Mouse (Mus musculus): ENCODE data around the gene Nek8. TPM values are rescaled to one million over a fixed set of nuclear protein-coding genes. Genes with fewer than 3 reads are reported as not detected.

The Nek8 gene
- polyA plus RNA-seq, 1 experiment from 2014 or later = 11.5 TPM

DNA sequence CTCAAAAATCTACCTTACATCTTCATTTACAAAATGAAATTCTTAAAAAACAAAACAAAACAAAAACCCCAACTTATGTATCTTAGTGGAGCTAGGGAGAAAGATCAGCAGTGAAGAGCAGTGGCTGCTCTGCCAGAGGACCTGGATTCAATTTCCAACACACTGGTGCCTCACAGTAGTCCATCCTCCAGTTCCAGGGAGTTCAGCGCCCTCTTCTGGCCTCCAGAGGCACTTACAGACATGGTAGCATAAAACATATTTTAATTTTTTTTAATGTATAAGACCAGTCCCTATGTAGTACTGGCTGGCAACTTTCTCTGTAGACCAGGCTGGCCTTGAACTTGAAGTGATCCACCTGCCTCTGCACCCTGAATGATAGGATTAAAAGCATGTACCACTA, 25.3 kb downstream of the Nek8 start:
- no peak for ATAC-seq (ENCODE audit: insufficient number of reproducible peaks, insufficient read depth, low FRiP score, low read depth)
- H3K36me3 ChIP-seq (ENCODE audit: control insufficient read depth, insufficient read depth, low read length) = peaks cover 95% of the 10 kb centered on the region

DNA sequence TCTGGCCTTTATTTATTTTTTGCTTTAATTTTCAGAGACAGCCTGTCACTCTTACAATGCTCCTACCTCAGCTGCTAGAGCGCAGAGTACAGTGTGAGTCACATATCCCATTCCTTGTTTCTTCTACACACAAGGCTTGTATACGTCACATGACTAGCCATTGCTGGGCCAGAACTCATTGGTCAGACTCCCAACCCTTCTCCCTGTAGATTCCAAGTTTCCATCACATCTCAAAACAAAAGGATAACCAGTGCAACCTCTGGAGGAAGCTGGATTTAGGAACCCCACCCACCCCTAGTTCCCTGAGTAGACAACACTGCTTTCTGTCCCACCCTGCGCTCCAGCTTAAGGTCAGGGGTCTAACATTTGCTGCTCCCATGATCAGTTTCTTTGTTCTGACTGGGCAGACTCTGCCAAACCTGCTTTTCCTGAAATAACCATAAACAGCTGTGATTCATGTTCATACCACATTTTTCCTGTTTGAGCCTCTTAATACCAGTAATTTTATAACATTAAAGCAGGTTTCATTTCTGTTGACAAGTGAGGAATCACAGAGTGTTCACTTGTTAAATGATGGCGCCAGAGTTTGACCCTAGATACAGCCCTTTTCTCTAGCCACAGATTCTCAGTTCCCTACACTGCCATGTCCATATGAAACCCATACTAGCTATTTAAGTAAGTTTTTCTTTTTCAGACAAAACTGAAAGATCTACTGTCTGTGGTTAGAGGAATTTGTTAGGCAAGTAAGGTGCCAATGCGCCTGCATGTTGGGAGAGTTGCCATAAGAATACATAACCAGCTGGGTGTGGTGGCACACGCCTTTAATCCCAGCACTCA, 29.6 kb downstream of the Nek8 start:
- 92% methylated on average over 6 of the region's 6 CpGs for WGBS
- no peak for ATAC-seq (ENCODE audit: insufficient number of reproducible peaks, insufficient read depth, low FRiP score, low read depth)
- no peak overlapping the region for H3K4me2 ChIP-seq (ENCODE audit: low read length)
- H3K4me1 ChIP-seq (ENCODE audit: control insufficient read depth in 2 of 2, insufficient read depth in 2 of 2, low read length in 2 of 2) = peaks cover 0 to under 1% of the 10 kb centered on the region in 2 experiments; a peak in 1 of 4 replicates
- H3K9me3 ChIP-seq (ENCODE audit: control insufficient read depth, low read length) = no peaks in the 10 kb centered on the region
- H3K9ac ChIP-seq (ENCODE audit: low read length) = no peak overlapping the region
- H3K27ac ChIP-seq (replicated peaks in 1 of 2; ENCODE audit: control insufficient read depth in 1 of 2, insufficient read depth in 1 of 2, low read depth in 2 of 2, low read length in 2 of 2) = no peak overlapping the region
- no peak overlapping the region for H3K4me3 ChIP-seq (ENCODE audit: control insufficient read depth in 1 of 2, insufficient read depth in 1 of 2, low read depth in 1 of 2, low read length in 2 of 2)
- H3K36me3 ChIP-seq (ENCODE audit: control insufficient read depth, insufficient read depth, low read length) = peaks cover 87% of the 10 kb centered on the region
- no peaks in the 10 kb centered on the region for H3K27me3 ChIP-seq (ENCODE audit: control insufficient read depth, insufficient read depth, low read length)

More for the DNA sequence above, 25.3 kb downstream of the Nek8 start:
- WGBS = 29% methylated on average over 1 of the region's 1 CpGs
- Histone ChIP-seq H3K9ac (ENCODE audit: low read length) (no peak overlapping the region), H3K4me2 (ENCODE audit: low read length) (no peak overlapping the region), H3K27me3 (ENCODE audit: control insufficient read depth, insufficient read depth, low read length) (no peaks in the 10 kb centered on the region), H3K9me3 (ENCODE audit: control insufficient read depth, low read length) (no peaks in the 10 kb centered on the region), H3K4me3 (ENCODE audit: control insufficient read depth in 1 of 2, insufficient read depth in 1 of 2, low read depth in 1 of 2, low read length in 2 of 2) (no peak overlapping the region), H3K4me1 (ENCODE audit: control insufficient read depth in 2 of 2, insufficient read depth in 2 of 2, low read length in 2 of 2) (peaks cover 0 to 8% of the 10 kb centered on the region in 2 experiments; a peak in 2 of 4 replicates), H3K27ac (replicated peaks in 1 of 2; ENCODE audit: control insufficient read depth in 1 of 2, insufficient read depth in 1 of 2, low read depth in 2 of 2, low read length in 2 of 2) (no peak overlapping the region)

DNA sequence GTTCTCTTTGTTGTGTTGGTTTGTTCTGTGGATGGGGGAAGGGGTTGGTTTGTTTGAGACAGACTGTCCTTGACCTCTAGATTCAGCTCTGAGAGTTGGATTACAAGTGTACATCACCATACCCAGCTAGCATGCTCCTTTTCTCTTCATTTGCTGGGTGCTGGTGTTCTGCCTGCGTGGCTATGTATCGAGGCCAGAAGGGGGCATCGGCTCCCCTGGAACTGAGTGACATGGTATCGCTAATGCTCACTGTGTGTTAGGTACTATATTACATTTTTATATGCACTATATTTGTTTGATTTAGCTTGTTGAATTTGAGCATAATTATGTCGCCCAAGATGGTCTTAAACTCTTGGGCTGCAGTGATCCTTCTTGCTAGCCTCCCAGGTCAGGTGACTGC, 30.3 kb downstream of the Nek8 start:
- Histone ChIP-seq H3K27ac (replicated peaks in 1 of 2; ENCODE audit: control insufficient read depth in 1 of 2, insufficient read depth in 1 of 2, low read depth in 2 of 2, low read length in 2 of 2) (no peak overlapping the region), H3K9ac (ENCODE audit: low read length) (no peak overlapping the region), H3K4me1 (ENCODE audit: control insufficient read depth in 2 of 2, insufficient read depth in 2 of 2, low read length in 2 of 2) (peaks cover 0 to 3% of the 10 kb centered on the region in 2 experiments; a peak in 1 of 4 replicates), H3K9me3 (ENCODE audit: control insufficient read depth, low read length) (no peaks in the 10 kb centered on the region), H3K36me3 (ENCODE audit: control insufficient read depth, insufficient read depth, low read length) (peaks cover 80% of the 10 kb centered on the region), H3K4me2 (ENCODE audit: low read length) (no peak overlapping the region), H3K4me3 (ENCODE audit: control insufficient read depth in 1 of 2, insufficient read depth in 1 of 2, low read depth in 1 of 2, low read length in 2 of 2) (no peak overlapping the region), H3K27me3 (ENCODE audit: control insufficient read depth, insufficient read depth, low read length) (no peaks in the 10 kb centered on the region)
- ATAC-seq (ENCODE audit: insufficient number of reproducible peaks, insufficient read depth, low FRiP score, low read depth) = no peak
- WGBS = 93% methylated on average over 5 of the region's 5 CpGs

DNA sequence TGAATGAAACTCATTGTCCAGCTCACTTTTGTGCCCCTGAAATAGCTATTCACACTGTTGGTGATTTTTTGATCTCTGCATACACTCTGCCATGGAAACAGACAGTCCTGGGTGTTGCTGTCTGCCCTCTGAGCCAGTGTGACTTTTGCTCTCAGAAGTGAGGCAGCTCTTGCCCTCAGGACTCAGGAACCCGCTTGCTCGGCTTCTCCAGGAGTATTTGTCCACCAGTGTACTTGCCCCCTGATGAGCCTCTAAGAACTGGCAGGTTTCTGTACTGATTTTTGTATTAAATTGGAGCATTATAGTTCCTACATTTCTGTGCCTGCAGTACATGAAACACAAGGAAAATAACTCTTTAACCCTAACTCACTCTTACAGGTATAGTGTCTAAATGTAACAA, 33.0 kb downstream of the Nek8 start:
- Histone ChIP-seq H3K9me3 (ENCODE audit: control insufficient read depth, low read length) (no peaks in the 10 kb centered on the region), H3K36me3 (ENCODE audit: control insufficient read depth, insufficient read depth, low read length) (peaks cover 56% of the 10 kb centered on the region), H3K27me3 (ENCODE audit: control insufficient read depth, insufficient read depth, low read length) (no peaks in the 10 kb centered on the region), H3K4me2 (ENCODE audit: low read length) (no peak overlapping the region), H3K27ac (replicated peaks in 1 of 2; ENCODE audit: control insufficient read depth in 1 of 2, insufficient read depth in 1 of 2, low read depth in 2 of 2, low read length in 2 of 2) (no peak overlapping the region), H3K9ac (ENCODE audit: low read length) (no peak overlapping the region), H3K4me1 (ENCODE audit: control insufficient read depth in 2 of 2, insufficient read depth in 2 of 2, low read length in 2 of 2) (peaks cover 0 to 16% of the 10 kb centered on the region in 2 experiments; a peak in 2 of 4 replicates), H3K4me3 (ENCODE audit: control insufficient read depth in 1 of 2, insufficient read depth in 1 of 2, low read depth in 1 of 2, low read length in 2 of 2) (no peak overlapping the region)
- no peak for ATAC-seq (ENCODE audit: insufficient number of reproducible peaks, insufficient read depth, low FRiP score, low read depth)
- WGBS = 93% methylated on average over 2 of the region's 2 CpGs

DNA sequence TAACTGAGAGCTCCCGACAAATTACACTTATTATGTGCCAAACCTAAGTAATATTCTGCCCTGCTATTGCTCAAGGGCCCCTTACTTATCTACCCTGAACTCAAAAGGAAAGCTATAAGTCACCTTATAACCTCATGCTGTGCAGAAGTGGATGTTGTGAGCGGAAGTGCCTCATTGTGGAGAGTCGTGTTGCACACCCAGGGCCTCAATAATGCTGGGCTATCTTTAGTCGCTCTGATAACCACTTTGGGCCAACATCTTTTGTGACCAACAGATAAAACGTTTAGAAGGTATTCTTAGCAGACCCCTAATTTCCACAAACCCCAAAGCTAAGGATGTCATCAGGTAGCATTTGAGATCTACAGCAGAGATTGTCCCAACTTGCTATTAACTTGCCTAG, 35.8 kb downstream of the Nek8 start:
- H3K27me3 ChIP-seq (ENCODE audit: control insufficient read depth, insufficient read depth, low read length) = no peaks in the 10 kb centered on the region
- no peak for ATAC-seq (ENCODE audit: insufficient number of reproducible peaks, insufficient read depth, low FRiP score, low read depth)
- peak overlapping the region; percentile 3; the same call in 1 of the 2 replicates for H3K4me2 ChIP-seq (ENCODE audit: low read length)
- peaks cover 2 to 29% of the 10 kb centered on the region in 2 experiments; a peak in 3 of 4 replicates for H3K4me1 ChIP-seq (ENCODE audit: control insufficient read depth in 2 of 2, insufficient read depth in 2 of 2, low read length in 2 of 2)
- H3K27ac ChIP-seq (replicated peaks in 1 of 2; ENCODE audit: control insufficient read depth in 1 of 2, insufficient read depth in 1 of 2, low read depth in 2 of 2, low read length in 2 of 2) = no peak overlapping the region; a peak in 1 of 4 replicates
- H3K9ac ChIP-seq (ENCODE audit: low read length) = no peak overlapping the region
- H3K9me3 ChIP-seq (ENCODE audit: control insufficient read depth, low read length) = no peaks in the 10 kb centered on the region
- H3K4me3 ChIP-seq (ENCODE audit: control insufficient read depth in 1 of 2, insufficient read depth in 1 of 2, low read depth in 1 of 2, low read length in 2 of 2) = no peak overlapping the region
- H3K36me3 ChIP-seq (ENCODE audit: control insufficient read depth, insufficient read depth, low read length) = peaks cover 29% of the 10 kb centered on the region
- WGBS = 25% methylated on average over 5 of the region's 5 CpGs

DNA sequence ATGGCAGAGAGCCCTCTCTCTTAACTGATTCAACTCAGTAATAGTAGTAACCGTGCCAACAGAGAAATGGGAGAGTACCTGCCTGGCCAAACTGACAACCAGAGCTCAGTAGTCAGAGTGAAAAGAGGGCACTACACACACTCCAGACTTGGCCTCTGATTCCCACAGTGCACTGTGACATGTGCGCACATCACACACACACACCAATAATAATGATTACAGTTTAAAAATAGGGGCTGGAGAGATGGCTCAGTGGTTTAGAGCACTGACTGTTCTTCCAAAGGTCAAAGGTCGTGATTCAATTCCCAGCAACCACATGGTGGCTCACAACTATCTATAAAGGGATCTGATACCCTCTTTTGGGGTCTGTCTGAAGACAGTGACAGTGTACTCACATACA, 38.5 kb downstream of the Nek8 start:
- H3K4me3 ChIP-seq (ENCODE audit: control insufficient read depth in 1 of 2, insufficient read depth in 1 of 2, low read depth in 1 of 2, low read length in 2 of 2) = no peak overlapping the region
- peaks cover 3% of the 10 kb centered on the region for H3K36me3 ChIP-seq (ENCODE audit: control insufficient read depth, insufficient read depth, low read length)
- H3K9me3 ChIP-seq (ENCODE audit: control insufficient read depth, low read length) = no peaks in the 10 kb centered on the region
- no peak overlapping the region for H3K4me2 ChIP-seq (ENCODE audit: low read length)
- peaks cover 5 to 35% of the 10 kb centered on the region in 2 experiments; a peak in 3 of 4 replicates for H3K4me1 ChIP-seq (ENCODE audit: control insufficient read depth in 2 of 2, insufficient read depth in 2 of 2, low read length in 2 of 2)
- WGBS = 77% methylated on average over 3 of the region's 3 CpGs
- H3K9ac ChIP-seq (ENCODE audit: low read length) = no peak overlapping the region
- H3K27ac ChIP-seq (replicated peaks in 1 of 2; ENCODE audit: control insufficient read depth in 1 of 2, insufficient read depth in 1 of 2, low read depth in 2 of 2, low read length in 2 of 2) = peak overlapping the region; percentile 13 to 64; a peak in 2 of 4 replicates
- ATAC-seq (ENCODE audit: insufficient number of reproducible peaks, insufficient read depth, low FRiP score, low read depth) = no peak
- no peaks in the 10 kb centered on the region for H3K27me3 ChIP-seq (ENCODE audit: control insufficient read depth, insufficient read depth, low read length)

DNA sequence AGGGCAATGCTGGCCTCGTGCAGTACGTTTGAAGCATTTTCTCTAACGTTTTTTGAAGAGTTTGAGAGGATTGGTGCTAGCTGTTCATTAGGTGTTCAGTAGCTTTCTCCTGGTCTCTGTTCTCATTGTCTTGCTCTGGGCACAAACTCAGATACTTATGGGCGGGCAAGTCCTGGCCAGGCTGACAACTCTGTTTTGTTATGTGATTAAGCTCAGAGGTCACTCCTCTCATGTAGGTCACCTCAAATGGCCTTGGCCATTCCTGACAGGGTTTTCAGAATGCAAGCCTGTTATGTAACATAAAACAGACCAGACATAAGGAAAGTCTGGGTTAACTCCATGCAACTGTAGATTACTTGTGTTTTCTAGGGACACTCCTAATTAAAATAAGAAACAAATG, 38.9 kb downstream of the Nek8 start:
- Histone ChIP-seq H3K27me3 (ENCODE audit: control insufficient read depth, insufficient read depth, low read length) (no peaks in the 10 kb centered on the region), H3K27ac (replicated peaks in 1 of 2; ENCODE audit: control insufficient read depth in 1 of 2, insufficient read depth in 1 of 2, low read depth in 2 of 2, low read length in 2 of 2) (peak overlapping the region; percentile 3 to 64; a peak in 2 of 4 replicates), H3K9ac (ENCODE audit: low read length) (no peak overlapping the region), H3K4me3 (ENCODE audit: control insufficient read depth in 1 of 2, insufficient read depth in 1 of 2, low read depth in 1 of 2, low read length in 2 of 2) (no peak overlapping the region), H3K9me3 (ENCODE audit: control insufficient read depth, low read length) (no peaks in the 10 kb centered on the region), H3K36me3 (ENCODE audit: control insufficient read depth, insufficient read depth, low read length) (no peaks in the 10 kb centered on the region), H3K4me1 (ENCODE audit: control insufficient read depth in 2 of 2, insufficient read depth in 2 of 2, low read length in 2 of 2) (peaks cover 7 to 40% of the 10 kb centered on the region in 2 experiments), H3K4me2 (ENCODE audit: low read length) (no peak overlapping the region)
- no peak for ATAC-seq (ENCODE audit: insufficient number of reproducible peaks, insufficient read depth, low FRiP score, low read depth)
- 57% methylated on average over 4 of the region's 4 CpGs for WGBS
